Mouse (Mus musculus): ENCODE measurements around the gene Fam13c. TPM values are rescaled to one million over a fixed set of nuclear protein-coding genes. Genes with fewer than 3 reads are reported as not detected.

Gene Fam13c
- total and polyA plus RNA-seq, 2 experiments from 2014 or later, result 10.1 to 23.6 TPM

- H3K27me3 ChIP-seq (ENCODE audit: insufficient read depth, low read length), result no peaks in the 10 kb centered on the region
Measured at GRCm38 (mm10) chr10:70516661-70517060, 76.4 kb downstream of the Fam13c start.

GRCm38 (mm10) chr10:70519640-70520099 is 79.4 kb downstream of the Fam13c start:
- TF ChIP-seq CTCF (IDR thresholded peaks at IDR 0.05), result no peak
- Histone ChIP-seq H3K4me2 (ENCODE audit: low read depth, low read length, poor library complexity, severe bottlenecking) (peak overlapping the region; percentile 85), H3K4me1 (ENCODE audit: insufficient read depth, low read length) (peaks cover 13% of the 10 kb centered on the region), H3K27ac (ENCODE audit: low read depth, low read length) (no peak overlapping the region; the same call in 1 of the 2 replicates), H3K4me3 (ENCODE audit: low read depth, low read length) (peak overlapping the region; percentile 45), H3K9ac (replicated peaks; ENCODE audit: low read length, poor library complexity, severe bottlenecking) (peak overlapping the region; percentile 55), H3K27me3 (ENCODE audit: insufficient read depth, low read length) (no peaks in the 10 kb centered on the region), H3K36me3 (ENCODE audit: insufficient read depth, low read length) (no peaks in the 10 kb centered on the region; the same call in none of the 2 replicates), H3K9me3 (ENCODE audit: low read length) (no peaks in the 10 kb centered on the region)
- DNase-seq (ENCODE audit: low spot score) (no peak), ATAC-seq (ENCODE audit: low FRiP score) (peak; percentile 31)
- 7% methylated on average over 14 of the region's 14 CpGs for WGBS

More at GRCm38 (mm10) chr10:70516661-70517060, 76.4 kb downstream of the Fam13c start:
- no peak for TF ChIP-seq CTCF (IDR thresholded peaks at IDR 0.05)
- Histone ChIP-seq H3K4me2 (ENCODE audit: low read depth, low read length, poor library complexity, severe bottlenecking) (no peak overlapping the region), H3K36me3 (ENCODE audit: insufficient read depth, low read length) (no peaks in the 10 kb centered on the region; the same call in 1 of the 2 replicates), H3K27ac (ENCODE audit: low read depth, low read length) (no peak overlapping the region), H3K9me3 (ENCODE audit: low read length) (no peaks in the 10 kb centered on the region), H3K4me1 (ENCODE audit: insufficient read depth, low read length) (peaks cover 13% of the 10 kb centered on the region), H3K9ac (replicated peaks; ENCODE audit: low read length, poor library complexity, severe bottlenecking) (no peak overlapping the region), H3K4me3 (ENCODE audit: low read depth, low read length) (no peak overlapping the region)
- no peak for ATAC-seq (ENCODE audit: low FRiP score)
- WGBS, result 95% methylated on average over 8 of the region's 8 CpGs
- DNase-seq (ENCODE audit: low spot score), result no peak

- peak; percentile 84 for ATAC-seq (ENCODE audit: low FRiP score)
- H3K4me1 ChIP-seq (ENCODE audit: insufficient read depth, low read length), result peaks cover 13% of the 10 kb centered on the region
- no peaks in the 10 kb centered on the region for H3K27me3 ChIP-seq (ENCODE audit: insufficient read depth, low read length)
- DNase-seq (ENCODE audit: low spot score), result peak; percentile 77
- peak overlapping the region; percentile 45 for H3K4me3 ChIP-seq (ENCODE audit: low read depth, low read length)
- peak overlapping the region; percentile 80 for H3K27ac ChIP-seq (ENCODE audit: low read depth, low read length)
- H3K9ac ChIP-seq (replicated peaks; ENCODE audit: low read length, poor library complexity, severe bottlenecking), result peak overlapping the region; percentile 55
- no peak for TF ChIP-seq CTCF (IDR thresholded peaks at IDR 0.05)
- WGBS, result 2% methylated on average over 38 of the region's 38 CpGs
- H3K4me2 ChIP-seq (ENCODE audit: low read depth, low read length, poor library complexity, severe bottlenecking), result peak overlapping the region; percentile 85
- H3K36me3 ChIP-seq (ENCODE audit: insufficient read depth, low read length), result no peaks in the 10 kb centered on the region; the same call in none of the 2 replicates
- no peaks in the 10 kb centered on the region for H3K9me3 ChIP-seq (ENCODE audit: low read length)
Measured at GRCm38 (mm10) chr10:70520143-70521131, 80.2 kb downstream of the Fam13c start.

- H3K9ac ChIP-seq (replicated peaks; ENCODE audit: low read length, poor library complexity, severe bottlenecking), result no peak overlapping the region
- peak overlapping the region; percentile 85 for H3K4me2 ChIP-seq (ENCODE audit: low read depth, low read length, poor library complexity, severe bottlenecking)
- H3K9me3 ChIP-seq (ENCODE audit: low read length), result no peaks in the 10 kb centered on the region
- H3K27ac ChIP-seq (ENCODE audit: low read depth, low read length), result peak overlapping the region; percentile 18
- 16% methylated on average over 5 of the region's 5 CpGs for WGBS
- no peaks in the 10 kb centered on the region; the same call in none of the 2 replicates for H3K36me3 ChIP-seq (ENCODE audit: insufficient read depth, low read length)
- TF ChIP-seq CTCF (IDR thresholded peaks at IDR 0.05), result no peak
- peak overlapping the region; percentile 45 for H3K4me3 ChIP-seq (ENCODE audit: low read depth, low read length)
- no peak for DNase-seq (ENCODE audit: low spot score)
- H3K4me1 ChIP-seq (ENCODE audit: insufficient read depth, low read length), result peaks cover 13% of the 10 kb centered on the region
- no peak for ATAC-seq (ENCODE audit: low FRiP score)
- H3K27me3 ChIP-seq (ENCODE audit: insufficient read depth, low read length), result no peaks in the 10 kb centered on the region
Measured at GRCm38 (mm10) chr10:70521379-70521778, 81.1 kb downstream of the Fam13c start.

GRCm38 (mm10) chr10:70530185-70530823 is 90.0 kb downstream of the Fam13c start:
- H3K27me3 ChIP-seq (ENCODE audit: insufficient read depth, low read length), result no peaks in the 10 kb centered on the region
- no peak for ATAC-seq (ENCODE audit: low FRiP score)
- no peak overlapping the region for H3K9ac ChIP-seq (replicated peaks; ENCODE audit: low read length, poor library complexity, severe bottlenecking)
- no peak overlapping the region for H3K27ac ChIP-seq (ENCODE audit: low read depth, low read length)
- no peak overlapping the region for H3K4me2 ChIP-seq (ENCODE audit: low read depth, low read length, poor library complexity, severe bottlenecking)
- H3K9me3 ChIP-seq (ENCODE audit: low read length), result no peaks in the 10 kb centered on the region
- no peaks in the 10 kb centered on the region for H3K4me1 ChIP-seq (ENCODE audit: insufficient read depth, low read length)
- H3K36me3 ChIP-seq (ENCODE audit: insufficient read depth, low read length), result peaks cover 10% of the 10 kb centered on the region
- no peak for TF ChIP-seq CTCF (IDR thresholded peaks at IDR 0.05)
- H3K4me3 ChIP-seq (ENCODE audit: low read depth, low read length), result no peak overlapping the region
- 86% methylated on average over 12 of the region's 12 CpGs for WGBS
- peak; percentile 22 for DNase-seq (ENCODE audit: low spot score)
